ENCODE assay signal across 20 mouse cellular contexts in genomic region chr11:18972968-18973367, GRCm38 (mm10). TPM values are rescaled to one million over a fixed set of nuclear protein-coding genes. Genes with fewer than 3 reads are reported as not detected.
DNase-seq lines count a peak whose midpoint lies in the region; ATAC-seq lines count a peak whose summit lies in the region.
"Had no signal": no experiment of that assay in that cellular context is flagged by ENCODE, and none has a peak within 500 bp of the region (broad histone marks: within the 10 kb centered on the region; RNA-seq: fewer than 3 reads in every experiment).

No protein-coding gene starts in this region.

- H3K9me3 ChIP-seq in heart, embryonic 12.5 days (replicated peaks) = no peaks in the 10 kb centered on the region
- H3K9me3 ChIP-seq in heart, embryonic 16.5 days (replicated peaks; ENCODE audit: control insufficient read depth, low read length) = no peaks in the 10 kb centered on the region
- H3K9me3 ChIP-seq: embryonic facial prominence, embryonic 10.5 days; forebrain, embryonic 10.5 days; hindbrain, embryonic 12.5 days had no signal

- H3K4me2 ChIP-seq in heart, embryonic 12.5 days = no peak overlapping the region
- H3K4me2 ChIP-seq in heart, embryonic 16.5 days (ENCODE audit: low read depth, low read length) = 0 out of 2 replicates have a peak overlapping the region, but pooled peaks have one; percentile 3
- H3K4me2 ChIP-seq: hindbrain, embryonic 12.5 days had no signal

- DNase-seq in gastrocnemius, adult 18-20 months (ENCODE audit: low spot score) = peak; percentile 23
- DNase-seq in gastrocnemius, postnatal 4 days (ENCODE audit: low spot score in 2 of 2) = no peak
- no peak for DNase-seq in heart, postnatal 36 days
- DNase-seq in heart, postnatal 25 days (ENCODE audit: low spot score) = no peak
- DNase-seq: adrenal gland, adult 2 months; adrenal gland, postnatal 25 days; cerebellum, adult 9-11 months; gastrocnemius, postnatal 10 days; kidney, adult 8-10 months had no signal

- H3K27ac ChIP-seq in heart, embryonic 12.5 days (ENCODE audit: poor library complexity, severe bottlenecking) = 0 out of 2 replicates have a peak overlapping the region, but pooled peaks have one; percentile 33
- H3K27ac ChIP-seq in heart, embryonic 16.5 days (ENCODE audit: low read length) = peak overlapping the region; percentile 26; the same call in 1 of the 2 replicates
- H3K27ac ChIP-seq: embryonic facial prominence, embryonic 10.5 days; forebrain, embryonic 10.5 days; hindbrain, embryonic 12.5 days had no signal

- no peak overlapping the region for H3K4me3 ChIP-seq in heart, embryonic 12.5 days
- no peak overlapping the region for H3K4me3 ChIP-seq in heart, embryonic 16.5 days (ENCODE audit: low read length)
- H3K4me3 ChIP-seq: embryonic facial prominence, embryonic 10.5 days; erythroblast, embryonic 14.5 days; forebrain, embryonic 10.5 days; hindbrain, embryonic 12.5 days had no signal

- H3K36me3 ChIP-seq in heart, embryonic 12.5 days = peaks cover 24% of the 10 kb centered on the region
- peaks cover 8% of the 10 kb centered on the region for H3K36me3 ChIP-seq in heart, embryonic 16.5 days (ENCODE audit: control insufficient read depth, insufficient read depth)

- ATAC-seq in heart, embryonic 12.5 days (ENCODE audit: insufficient number of reproducible peaks, low FRiP score) = no peak
- no peak for ATAC-seq in heart, embryonic 16.5 days (replicated peaks; ENCODE audit: extremely low read depth, insufficient read depth, low FRiP score)
- ATAC-seq: forebrain, embryonic 14.5 days; hindbrain, embryonic 16.5 days; inflammation-experienced regulatory T-cells, adult 6 months; intestine, postnatal 0 days had no signal

- intact Hi-C loops in heart, postnatal 36 days (cut with DNase I) = loop anchor here (5.0 kb wide), 1 partner anchor 44 kb away; the partner anchor contains the start of gene Meis1
- intact Hi-C loops in heart, postnatal 25 days (cut with DNase I) = no loop called here

- H3K27me3 ChIP-seq in heart, embryonic 12.5 days (replicated peaks) = no peaks in the 10 kb centered on the region
- H3K27me3 ChIP-seq in heart, embryonic 16.5 days (ENCODE audit: control insufficient read depth, insufficient read depth, low read length) = no peaks in the 10 kb centered on the region
- H3K27me3 ChIP-seq: CH12.LX; hindbrain, embryonic 12.5 days had no signal

- no peak overlapping the region for H3K9ac ChIP-seq in heart, embryonic 12.5 days
- no peak overlapping the region for H3K9ac ChIP-seq in heart, embryonic 16.5 days (ENCODE audit: low read length)
- H3K9ac ChIP-seq: hindbrain, embryonic 12.5 days had no signal

- H3K4me1 ChIP-seq in heart, embryonic 12.5 days (replicated peaks) = peaks cover 69% of the 10 kb centered on the region
- H3K4me1 ChIP-seq in heart, embryonic 16.5 days (ENCODE audit: control insufficient read depth, insufficient read depth, low read length) = peaks cover 47% of the 10 kb centered on the region

RNA-seq across cellular contexts. Expression of gene Meis1, which starts 45.8 kb away (rescaled TPM):
- 1 to 10 TPM; 3.6 to 4.0 TPM for total RNA-seq in gastrocnemius, adult 18-20 months (2021)
- total RNA-seq in gastrocnemius, postnatal 4 days (2021) = 10 to 100 TPM; 11.8 to 13.3 TPM
- polyA plus RNA-seq in heart, embryonic 12.5 days (2016; fragmentation: Nextera tagmentation; extraction: Ambion mirVana) = 75.9 and 81.4 TPM in 2 replicates
- total RNA-seq in heart, postnatal 36 days (2021) = 10 to 100 TPM; 22.4 to 31.4 TPM
- polyA plus RNA-seq in heart, embryonic 16.5 days (2015; fragmentation: Nextera tagmentation; extraction: Ambion mirVana) = 59.8 and 61.6 TPM in 2 replicates
- 10 to 100 TPM; 26.5 to 31.4 TPM for total RNA-seq in heart, postnatal 25 days (2021)
